Mouse (Mus musculus) ES-E14 (cell line): Measurements from ENCODE around the gene Iqch. TPM values are rescaled to one million over a fixed set of nuclear protein-coding genes. Genes with fewer than 3 reads are reported as not detected.
A peak's percentile ranks its signal among the peaks of the same experiment; 100 is the strongest.

ENCODE experiments used
- DNase-seq: peaks from one replicate; pipeline ENCODE4 v3.0.0-alpha.2; 2013; ENCODE audit warnings: low read depth, low spot score
- H3K27ac ChIP-seq: 2 replicates; pipeline ENCODE4 v1.5.1; 2012; ENCODE audit warnings: low read depth, mild to moderate bottlenecking, low read length, moderate library complexity, mixed read lengths; ENCODE audit not compliant: poor library complexity, insufficient read depth, severe bottlenecking
- H3K36me3 ChIP-seq: 2 replicates; pipeline ENCODE4 v1.6.1; 2012; ENCODE audit warnings: mild to moderate bottlenecking, low read length, moderate library complexity, mixed read lengths; ENCODE audit not compliant: control insufficient read depth, poor library complexity, insufficient read depth, severe bottlenecking
- H3K4me1 ChIP-seq, 2 experiments: fragments of 150-350 bp in 1 of 2; sonication (generic) in 1 of 2; 2 replicates each; pipeline ENCODE4 v1.6.1; 2012; ENCODE audit warnings: low read length in 2 of 2, mild to moderate bottlenecking in 1 of 2, mixed read lengths in 1 of 2; ENCODE audit not compliant: control insufficient read depth in 2 of 2, insufficient read depth in 2 of 2, poor library complexity in 1 of 2
- H3K4me3 ChIP-seq, 2 experiments: fragments of 150-350 bp in 1 of 2; sonication (generic) in 1 of 2; 2 replicates each; pipeline ENCODE4 v1.5.1; 2012; ENCODE audit warnings: low read length in 2 of 2, low read depth in 1 of 2, mild to moderate bottlenecking in 1 of 2, mixed read lengths in 1 of 2; ENCODE audit not compliant: insufficient read depth in 1 of 2, poor library complexity in 1 of 2, severe bottlenecking in 1 of 2
- H3K9ac ChIP-seq: 2 replicates; pipeline ENCODE4 v1.6.1; 2012; ENCODE audit warnings: low read depth, mild to moderate bottlenecking, low read length, mixed read lengths; ENCODE audit not compliant: poor library complexity, insufficient read depth, severe bottlenecking
- H3K9me3 ChIP-seq: fragments of 150-350 bp; sonication (generic); 2 replicates; pipeline ENCODE4 v1.6.1; 2012; ENCODE audit warnings: low read depth, mild to moderate bottlenecking, low read length; ENCODE audit not compliant: control insufficient read depth, insufficient read depth
- CHD2 ChIP-seq: IDR thresholded peaks from 2 replicates; pipeline ENCODE4 v1.6.1; 2014; ENCODE audit warnings: mild to moderate bottlenecking, low read depth, low read length, inconsistent platforms
- HCFC1 ChIP-seq: IDR thresholded peaks from 2 replicates; pipeline ENCODE4 v1.6.1; 2012; ENCODE audit warnings: low read length, inconsistent platforms, borderline replicate concordance; ENCODE audit not compliant: insufficient read depth
- MAFK ChIP-seq: IDR thresholded peaks from 2 replicates; pipeline ENCODE4 v1.6.1; 2014; ENCODE audit warnings: mild to moderate bottlenecking, low read depth, low read length, inconsistent platforms; ENCODE audit not compliant: insufficient read depth
- ZC3H11A ChIP-seq: IDR thresholded peaks from 2 replicates; pipeline ENCODE4 v1.6.1; 2012; ENCODE audit warnings: low read depth, mild to moderate bottlenecking, inconsistent platforms, low read length, borderline replicate concordance
- ZNF384 ChIP-seq: IDR thresholded peaks from 2 replicates; pipeline ENCODE4 v1.6.1; 2012; ENCODE audit warnings: low read depth, low read length, inconsistent platforms
- in situ Hi-C, 2 experiments: fragments of 600-800 bp; cut with MboI; formaldehyde crosslinking; loops; one replicate each; pipeline ENCODE4 v1.15.1; 2025; ENCODE audit warnings: low sequenced_read_pairs in 2 of 2, inconsistent platforms in 1 of 2; ENCODE audit not compliant: unreplicated experiment in 2 of 2
- total RNA-seq: library from RNA; depleted of rRNA; stranded (reverse); fragments of 300-350 nt; gene quantifications from 2 replicates; pipeline ENCODE4 v1.2.3, GENCODE M21; 2012

Gene Iqch
- total RNA-seq, 1 experiment = 0.18 TPM

DNA sequence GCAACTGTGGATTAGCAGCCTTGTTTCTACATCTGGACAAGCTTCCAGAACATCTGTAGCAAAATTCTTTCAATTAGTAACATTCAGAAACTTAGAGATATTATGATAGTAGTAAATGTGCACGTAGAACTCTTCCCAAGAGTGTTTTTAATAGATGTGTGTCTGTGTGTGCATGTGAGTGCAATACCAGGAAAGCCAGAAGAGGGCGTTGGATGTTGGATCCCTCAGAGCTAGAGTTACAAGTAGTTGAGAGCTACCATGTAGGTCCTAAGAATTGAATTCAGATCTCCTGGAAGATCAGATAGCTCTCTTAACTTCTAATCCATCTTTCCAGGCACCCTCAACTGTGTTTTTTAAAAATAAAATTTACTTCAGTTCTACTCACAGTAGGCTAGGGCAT lies 4.3 kb upstream of the Iqch start:
- H3K9ac ChIP-seq = no peak overlapping the region
- H3K4me3 ChIP-seq = no peak overlapping the region
- no peaks in the 10 kb centered on the region for H3K36me3 ChIP-seq
- H3K9me3 ChIP-seq = no peaks in the 10 kb centered on the region
- in situ Hi-C loops = no loop called here
- peak; percentile 41 for DNase-seq
- H3K4me1 ChIP-seq = peaks cover 2 to 4% of the 10 kb centered on the region in 2 experiments
- TF ChIP-seq CHD2 (no peak), HCFC1 (no peak), ZC3H11A (no peak), ZNF384 (no peak), MAFK (no peak)
- H3K27ac ChIP-seq = no peak overlapping the region

DNA sequence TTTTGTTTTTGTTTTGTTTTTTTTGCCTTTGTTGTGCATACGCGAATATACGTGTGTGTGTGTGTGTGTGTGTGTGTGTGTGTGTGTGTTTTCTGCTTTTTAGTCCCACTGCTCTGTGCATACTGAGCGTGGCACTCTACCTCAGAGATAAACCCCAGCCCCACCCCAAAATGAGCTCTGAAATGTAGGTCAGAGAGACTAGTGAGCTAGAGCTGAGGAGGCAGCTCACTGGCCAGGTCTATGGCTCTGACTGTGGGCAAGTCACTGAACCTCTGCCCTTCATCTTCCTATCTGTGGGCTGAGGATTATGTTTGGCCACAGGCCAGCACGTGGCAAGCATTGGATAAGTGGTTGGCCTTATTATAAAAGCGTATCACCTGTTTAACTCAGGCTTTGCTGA lies 1.6 kb upstream of the Iqch start:
- Histone ChIP-seq H3K9ac (peak overlapping the region; percentile 34; the same call in 1 of the 2 replicates), H3K9me3 (no peaks in the 10 kb centered on the region), H3K27ac (no peak overlapping the region), H3K36me3 (no peaks in the 10 kb centered on the region), H3K4me3 (peak overlapping the region in 1 of 2 experiments; percentile 84; a peak in 1 of 4 replicates), H3K4me1 (peaks cover 0 to 4% of the 10 kb centered on the region in 2 experiments; a peak in 3 of 4 replicates)
- in situ Hi-C loops = no loop called here
- DNase-seq = no peak
- no peak for TF ChIP-seq HCFC1

DNA sequence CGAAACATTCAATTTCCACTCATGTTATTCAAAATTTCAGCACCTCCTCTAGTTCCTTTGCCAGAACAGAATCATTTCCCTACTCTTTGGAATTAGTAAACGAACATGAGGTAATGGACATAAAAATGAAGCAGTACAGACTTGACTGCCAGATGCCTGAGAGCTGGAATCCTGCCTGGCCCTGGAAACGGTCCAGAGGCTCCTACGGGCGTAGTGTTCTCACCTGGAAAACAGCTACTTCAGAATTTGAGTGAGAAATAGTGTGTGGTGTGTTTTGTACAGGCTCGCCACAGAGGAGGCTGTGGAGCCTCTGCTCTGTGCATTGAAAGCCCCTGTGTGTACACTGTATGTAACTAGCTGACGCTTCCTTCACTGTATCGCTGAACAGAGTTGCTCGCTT lies 5.6 kb downstream of the Iqch start:
- Histone ChIP-seq H3K36me3 (no peaks in the 10 kb centered on the region), H3K9me3 (no peaks in the 10 kb centered on the region), H3K4me1 (no peaks in the 10 kb centered on the region), H3K27ac (no peak overlapping the region), H3K9ac (no peak overlapping the region), H3K4me3 (no peak overlapping the region)
- TF ChIP-seq ZC3H11A = no peak
- no peak for TF ChIP-seq ZNF384
- DNase-seq = no peak
- in situ Hi-C loops = no loop called here

DNA sequence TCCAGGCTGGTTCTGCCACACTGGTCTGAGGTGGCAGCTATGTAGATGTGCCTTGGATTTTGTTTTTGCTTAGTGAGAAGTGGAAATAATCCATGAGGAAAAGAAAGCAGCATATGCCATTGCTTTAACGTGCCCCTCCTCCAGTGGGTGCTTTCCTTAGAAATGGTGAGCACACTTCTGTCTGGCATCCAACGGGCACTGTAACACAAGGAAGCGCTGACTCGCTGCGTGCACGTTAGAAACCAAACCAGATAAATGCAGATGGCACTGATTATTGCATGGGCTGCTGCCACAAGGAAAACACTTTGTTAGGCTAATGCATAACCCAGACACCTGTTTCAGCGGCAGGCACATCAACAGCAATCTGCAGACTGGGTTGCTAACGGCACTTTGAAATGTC lies 6.6 kb downstream of the Iqch start:
- H3K4me1 ChIP-seq = no peaks in the 10 kb centered on the region
- H3K9ac ChIP-seq = no peak overlapping the region
- no peaks in the 10 kb centered on the region for H3K9me3 ChIP-seq
- TF ChIP-seq CHD2 (no peak), ZC3H11A (no peak), MAFK (no peak), ZNF384 (no peak), HCFC1 (no peak)
- no peak overlapping the region for H3K4me3 ChIP-seq
- DNase-seq = no peak
- in situ Hi-C loops = no loop called here
- no peaks in the 10 kb centered on the region for H3K36me3 ChIP-seq
- H3K27ac ChIP-seq = no peak overlapping the region

DNA sequence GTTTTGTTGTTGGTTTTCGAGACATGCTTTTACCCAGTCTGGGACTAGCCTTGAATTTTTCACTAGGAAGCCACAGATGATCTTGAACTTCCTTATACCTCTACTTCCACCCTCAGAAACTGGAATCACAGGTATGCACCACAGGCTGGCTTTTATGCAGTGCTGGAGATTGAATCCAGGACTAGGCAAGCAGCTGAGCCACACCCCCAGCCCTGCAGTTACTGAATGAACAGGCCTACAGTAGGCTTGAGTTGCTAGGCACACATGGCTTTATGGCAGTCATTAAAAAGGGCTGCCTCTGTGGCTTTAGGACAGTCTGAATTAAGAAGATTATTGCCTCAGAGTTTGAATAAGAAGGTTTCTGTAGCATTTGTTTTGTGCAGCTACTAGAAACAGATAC lies 7.3 kb downstream of the Iqch start:
- no peak for DNase-seq
- no peak overlapping the region for H3K27ac ChIP-seq
- in situ Hi-C loops = no loop called here
- no peaks in the 10 kb centered on the region for H3K9me3 ChIP-seq
- no peaks in the 10 kb centered on the region for H3K36me3 ChIP-seq
- H3K4me1 ChIP-seq = no peaks in the 10 kb centered on the region
- H3K9ac ChIP-seq = no peak overlapping the region
- no peak overlapping the region for H3K4me3 ChIP-seq
- TF ChIP-seq ZC3H11A (no peak), HCFC1 (no peak), ZNF384 (no peak), CHD2 (no peak), MAFK (no peak)
